Mouse (Mus musculus) adrenal gland, adult 8-10 months (tissue): ENCODE data around the gene Tspan31. TPM values are rescaled to one million over a fixed set of nuclear protein-coding genes. Genes with fewer than 3 reads are reported as not detected.
A peak's percentile ranks its signal among the peaks of the same experiment; 100 is the strongest.

Experiments used
- DNase-seq: peaks from one replicate; pipeline ENCODE4 v3.0.0; 2022
- total RNA-seq, 4 experiments: library from RNA; stranded (reverse); gene quantifications; 2 replicates each; pipeline ENCODE4 v1.2.4; 2022

The Tspan31 gene
- total RNA-seq, 4 experiments from 2014 or later = 120 to 138 (median 128) TPM

GRCm38 (mm10) chr10:127041774-127042338 is 28.2 kb downstream of the Tspan31 start:
- DNase-seq = peak; percentile 75

DNA sequence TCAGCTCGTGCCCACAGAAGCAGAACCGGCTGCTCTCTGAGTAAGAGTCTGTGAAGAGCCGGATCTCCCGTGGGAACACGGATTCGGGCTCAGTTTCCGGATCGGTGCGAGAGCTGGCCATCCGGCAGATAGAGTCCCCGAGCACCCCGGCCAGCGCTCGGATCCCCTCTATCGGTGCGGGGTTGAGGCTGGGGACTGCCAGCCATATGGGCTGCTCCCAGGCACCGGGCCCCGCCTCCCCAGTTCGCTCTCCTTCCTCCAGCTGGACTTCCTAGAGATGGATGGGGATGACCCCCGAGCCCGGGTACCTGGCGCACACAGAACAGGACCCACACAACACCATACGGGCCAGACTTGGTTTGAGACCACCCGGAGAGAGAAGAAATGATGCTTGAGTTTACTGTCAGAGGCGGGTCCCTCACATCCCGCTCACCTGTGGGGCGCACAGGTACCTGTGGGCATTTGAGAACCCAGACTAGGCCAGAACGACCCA is 28.7 kb downstream of the Tspan31 start, which contains the start of the genes Mettl1 and Eef1akmt3:
TSS of gene Mettl1 (plus strand) at position 141 of the 493 bp plus-strand sequence.
TSS of gene Eef1akmt3 (minus strand) at position 240 of the 493 bp plus-strand sequence.
- DNase-seq = peak; percentile 41

DNA sequence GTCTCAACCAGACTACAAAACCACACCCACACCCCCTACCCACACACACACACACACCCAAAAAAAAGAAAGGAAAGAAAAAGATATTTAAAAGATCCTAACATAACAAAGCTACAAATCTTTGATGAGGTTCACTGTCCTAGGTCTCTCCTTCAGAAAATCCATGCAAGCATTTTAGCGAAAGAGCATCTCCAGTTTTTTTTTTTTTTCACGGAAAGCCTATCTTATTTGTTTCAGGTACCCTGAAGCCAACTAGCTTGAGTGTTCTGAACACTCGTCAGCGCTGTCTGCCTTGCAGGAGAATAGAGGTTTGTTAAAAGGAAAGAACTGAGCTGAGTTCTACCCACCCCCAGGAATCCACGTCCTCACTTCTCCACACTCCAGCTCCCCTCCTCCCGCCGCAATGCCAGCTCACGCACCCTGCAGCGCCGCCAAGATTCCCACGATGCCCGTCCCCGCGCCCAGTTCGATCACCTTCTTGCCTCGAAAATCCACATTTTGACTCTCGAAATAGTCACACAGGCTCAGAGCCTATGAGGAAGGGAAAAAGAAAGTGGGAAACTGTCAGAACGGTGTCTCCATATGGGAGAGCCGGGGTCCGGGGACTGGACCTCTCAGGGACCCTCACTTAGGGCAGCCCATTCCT is 29.4 kb downstream of the Tspan31 start:
- DNase-seq = no peak

DNA sequence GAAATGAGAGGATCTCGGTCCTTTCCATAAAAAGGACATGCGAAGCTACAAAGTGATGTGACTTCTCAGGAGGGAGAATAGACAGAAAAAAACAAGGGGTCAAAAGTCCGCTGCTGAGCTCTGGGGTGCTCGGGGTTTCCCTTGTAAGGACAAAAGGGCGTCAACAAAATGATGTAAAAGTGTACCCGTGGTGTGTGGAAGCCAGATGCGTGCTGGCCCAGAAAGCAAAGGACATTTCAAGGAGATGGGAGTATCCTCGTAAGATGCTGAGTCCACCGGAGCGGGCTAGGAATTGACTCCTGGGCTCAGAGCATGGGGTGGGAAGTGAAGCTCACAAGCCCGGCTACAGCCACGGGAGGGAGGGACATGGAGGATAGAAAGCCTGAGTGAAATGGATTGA is 32.4 kb downstream of the Tspan31 start:
- no peak for DNase-seq

GRCm38 (mm10) chr10:127036273-127036672 is 33.8 kb downstream of the Tspan31 start:
- no peak for DNase-seq

DNA sequence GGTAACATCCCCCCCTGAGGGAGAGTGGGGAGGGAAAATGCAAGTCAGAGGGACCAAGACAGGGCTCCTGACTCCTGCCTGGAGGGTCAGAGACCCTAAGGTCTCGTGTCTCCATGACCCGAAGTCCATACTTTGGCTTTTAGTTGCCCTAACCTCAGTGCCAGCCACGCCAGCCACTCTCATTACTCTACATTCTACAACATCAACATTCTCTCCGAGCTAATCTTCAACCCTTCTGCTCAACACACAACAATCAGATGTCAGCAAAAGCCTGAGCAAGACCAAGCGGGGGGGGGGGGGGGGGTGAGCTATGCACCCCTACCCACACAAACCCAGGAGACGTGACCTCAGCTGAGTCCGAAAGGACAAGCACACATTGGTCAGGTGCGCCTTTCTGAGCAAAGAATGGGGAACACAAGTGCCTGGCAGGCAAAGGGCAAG is 36.7 kb downstream of the Tspan31 start:
- no peak for DNase-seq

GRCm38 (mm10) chr10:127030336-127031296 is 39.4 kb downstream of the Tspan31 start, which contains the start of gene Tsfm:
Tsfm (minus strand) TSS chr10:127030840.
- peak; percentile 85 for DNase-seq

- no peak for DNase-seq
Measured at GRCm38 (mm10) chr10:127018422-127018821, 51.6 kb downstream of the Tspan31 start.

Other genes with a start within 250 kb of the Tspan31 start
- 1 to 10 TPM; 7.6 to 8.8 (median 8.5) TPM for gene Atp23, start 168.9 kb downstream of the Tspan31 start, total RNA-seq
- 100 to 1,000 TPM; 140 to 170 (median 157) TPM for gene Ctdsp2, start 91.5 kb downstream of the Tspan31 start, total RNA-seq
- gene Avil, start 69.6 kb downstream of the Tspan31 start, total RNA-seq = 1 to 10 TPM; 1.6 to 2.4 (median 2.0) TPM
- 10 to 100 TPM; 67.1 to 71.5 (median 68.1) TPM for gene Tsfm, start 39.4 kb downstream of the Tspan31 start, total RNA-seq
- gene Mettl1, start 28.9 kb downstream of the Tspan31 start, total RNA-seq = 10 to 100 TPM; 19.3 to 33.1 (median 26.4) TPM
- gene Eef1akmt3, start 28.8 kb downstream of the Tspan31 start, total RNA-seq = under 1 TPM; 0.12 to 0.66 (median 0.37) TPM
- under 1 TPM; 0.41 to 0.83 (median 0.53) TPM for gene Cyp27b1, start 22.0 kb downstream of the Tspan31 start, total RNA-seq
- 10 to 100 TPM in 2 of 4 experiments, 1 to 10 TPM in 2; 8.9 to 11.3 (median 10.3) TPM for gene March9, start 10.1 kb downstream of the Tspan31 start, total RNA-seq
- 100 to 1,000 TPM; 197 to 246 (median 230) TPM for gene Cdk4, start 6.7 kb downstream of the Tspan31 start, total RNA-seq
- 1 to 10 TPM; 3.0 to 7.5 (median 5.5) TPM for gene Agap2, start 5.0 kb upstream of the Tspan31 start, total RNA-seq
- 100 to 1,000 TPM; 139 to 153 (median 150) TPM for gene Os9, start 50.9 kb upstream of the Tspan31 start, total RNA-seq
- gene B4galnt1, start 95.0 kb upstream of the Tspan31 start, total RNA-seq = 10 to 100 TPM in 2 of 4 experiments, 1 to 10 TPM in 2; 8.8 to 13.4 (median 11.1) TPM
- 1 to 10 TPM in 1 of 4 experiments, under 1 TPM in 3; 0.21 to 2.3 (median 0.48) TPM for gene Slc26a10, start 110.4 kb upstream of the Tspan31 start, total RNA-seq
- 10 to 100 TPM; 24.8 to 52.1 (median 37.9) TPM for gene Arhgef25, start 119.8 kb upstream of the Tspan31 start, total RNA-seq
- 100 to 1,000 TPM in 2 of 4 experiments, 10 to 100 TPM in 2; 61.1 to 158 (median 116) TPM for gene Dtx3, start 125.5 kb upstream of the Tspan31 start, total RNA-seq
- 10 to 100 TPM; 53.2 to 59.6 (median 57.1) TPM for gene Pip4k2c, start 141.3 kb upstream of the Tspan31 start, total RNA-seq
- 10 to 100 TPM in 3 of 4 experiments, 1 to 10 TPM in 1; 6.8 to 18.6 (median 14.5) TPM for gene Kif5a, start 193.1 kb upstream of the Tspan31 start, total RNA-seq
- gene Dctn2, start 196.1 kb upstream of the Tspan31 start, total RNA-seq = 100 to 1,000 TPM; 175 to 202 (median 198) TPM
- 10 to 100 TPM; 43.1 to 84.1 (median 62.3) TPM for gene Mbd6, start 218.8 kb upstream of the Tspan31 start, total RNA-seq
- 100 to 1,000 TPM in 1 of 4 experiments, 10 to 100 TPM in 3; 79.7 to 107 (median 92.0) TPM for gene Mars, start 241.5 kb upstream of the Tspan31 start, total RNA-seq